Mouse (Mus musculus) brown adipose tissue, adult 24 weeks (tissue): ENCODE results near the gene Lgi2. TPM values are rescaled to one million over a fixed set of nuclear protein-coding genes. Genes with fewer than 3 reads are reported as not detected.

Experiments used
- H3K27ac ChIP-seq: fragments of 200-500 bp; replicated peaks from 2 replicates; pipeline ENCODE4 v1.5.1; 2012; ENCODE audit warnings: low read depth, mild to moderate bottlenecking, low read length
- H3K4me1 ChIP-seq: fragments of 200-500 bp; 2 replicates; pipeline ENCODE4 v1.6.1; 2012; ENCODE audit warnings: low read length, mixed read lengths; ENCODE audit not compliant: control insufficient read depth, insufficient read depth, insufficient read length
- H3K4me3 ChIP-seq: fragments of 200-500 bp; 2 replicates; pipeline ENCODE4 v1.5.1; 2012; ENCODE audit warnings: low read depth, mild to moderate bottlenecking, low read length, moderate library complexity; ENCODE audit not compliant: insufficient read depth
- polyA plus RNA-seq: library from polyadenylated mRNA; stranded (reverse); fragments of >200 nt; gene quantifications from 2 replicates; pipeline ENCODE4 v1.2.4, GENCODE M21; 2012; ENCODE audit not compliant: missing spikeins, insufficient read depth, insufficient read length

Lgi2 gene
- polyA plus RNA-seq, 1 experiment = 2.7 TPM

GRCm38 (mm10) chr5:52555526-52555925 lies 10.7 kb downstream of the Lgi2 start:
- no peaks in the 10 kb centered on the region for H3K4me1 ChIP-seq
- H3K27ac ChIP-seq = no peak overlapping the region
- H3K4me3 ChIP-seq = no peak overlapping the region

- H3K4me1 ChIP-seq = no peaks in the 10 kb centered on the region
- H3K27ac ChIP-seq = no peak overlapping the region
Observed at GRCm38 (mm10) chr5:52551318-52551632, 15.0 kb downstream of the Lgi2 start.

GRCm38 (mm10) chr5:52550613-52551317 lies 15.5 kb downstream of the Lgi2 start:
- Histone ChIP-seq H3K27ac (no peak overlapping the region), H3K4me3 (no peak overlapping the region), H3K4me1 (no peaks in the 10 kb centered on the region)

More at GRCm38 (mm10) chr5:52551318-52551632, 15.0 kb downstream of the Lgi2 start:
- H3K4me3 ChIP-seq = no peak overlapping the region

GRCm38 (mm10) chr5:52546950-52547349 lies 19.3 kb downstream of the Lgi2 start:
- Histone ChIP-seq H3K4me3 (no peak overlapping the region), H3K4me1 (no peaks in the 10 kb centered on the region), H3K27ac (no peak overlapping the region)

- H3K4me3 ChIP-seq = no peak overlapping the region
- H3K27ac ChIP-seq = no peak overlapping the region
Observed at GRCm38 (mm10) chr5:52543770-52544169, 22.5 kb downstream of the Lgi2 start.

GRCm38 (mm10) chr5:52540186-52540585 lies 26.1 kb downstream of the Lgi2 start:
- Histone ChIP-seq H3K4me1 (no peaks in the 10 kb centered on the region), H3K4me3 (no peak overlapping the region), H3K27ac (no peak overlapping the region)

More at GRCm38 (mm10) chr5:52543770-52544169, 22.5 kb downstream of the Lgi2 start:
- H3K4me1 ChIP-seq = no peaks in the 10 kb centered on the region

GRCm38 (mm10) chr5:52539483-52539882 lies 26.8 kb downstream of the Lgi2 start:
- Histone ChIP-seq H3K27ac (no peak overlapping the region), H3K4me1 (no peaks in the 10 kb centered on the region), H3K4me3 (no peak overlapping the region)

- Histone ChIP-seq H3K4me3 (no peak overlapping the region), H3K4me1 (no peaks in the 10 kb centered on the region), H3K27ac (no peak overlapping the region)
Observed at GRCm38 (mm10) chr5:52537024-52537423, 29.2 kb downstream of the Lgi2 start.

GRCm38 (mm10) chr5:52534798-52535590 lies 31.3 kb downstream of the Lgi2 start:
- H3K27ac ChIP-seq = no peak overlapping the region
- no peak overlapping the region for H3K4me3 ChIP-seq
- H3K4me1 ChIP-seq = no peaks in the 10 kb centered on the region

- Histone ChIP-seq H3K4me1 (no peaks in the 10 kb centered on the region), H3K4me3 (no peak overlapping the region), H3K27ac (no peak overlapping the region)
Observed at GRCm38 (mm10) chr5:52533705-52534104, 32.6 kb downstream of the Lgi2 start.

GRCm38 (mm10) chr5:52528545-52528944 lies 37.7 kb downstream of the Lgi2 start:
- Histone ChIP-seq H3K4me1 (no peaks in the 10 kb centered on the region), H3K4me3 (no peak overlapping the region), H3K27ac (no peak overlapping the region)

GRCm38 (mm10) chr5:52526324-52526986 lies 39.8 kb downstream of the Lgi2 start:
- Histone ChIP-seq H3K4me3 (no peak overlapping the region), H3K4me1 (no peaks in the 10 kb centered on the region), H3K27ac (no peak overlapping the region)

- no peaks in the 10 kb centered on the region for H3K4me1 ChIP-seq
- no peak overlapping the region for H3K27ac ChIP-seq
- H3K4me3 ChIP-seq = no peak overlapping the region
Observed at GRCm38 (mm10) chr5:52524207-52524606, 42.1 kb downstream of the Lgi2 start.

- Histone ChIP-seq H3K4me1 (no peaks in the 10 kb centered on the region), H3K4me3 (no peak overlapping the region), H3K27ac (no peak overlapping the region)
Observed at GRCm38 (mm10) chr5:52519921-52520320, 46.3 kb downstream of the Lgi2 start.

GRCm38 (mm10) chr5:52516072-52516476 lies 50.2 kb downstream of the Lgi2 start:
- Histone ChIP-seq H3K27ac (no peak overlapping the region), H3K4me1 (no peaks in the 10 kb centered on the region), H3K4me3 (no peak overlapping the region; the same call in 1 of the 2 replicates)
